Mouse (Mus musculus): Measurements from ENCODE around the gene Xrra1. TPM values are rescaled to one million over a fixed set of nuclear protein-coding genes. Genes with fewer than 3 reads are reported as not detected.

The Xrra1 gene
- total and polyA plus RNA-seq, 3 experiments, result 0.58 to 1.2 TPM; not detected in 1

- H3K79me2 ChIP-seq (ENCODE audit: control insufficient read depth, insufficient read depth, low read length, poor library complexity), result no peaks in the 10 kb centered on the region
- H3K4me3 ChIP-seq (ENCODE audit: control insufficient read depth in 1 of 2, insufficient read depth in 1 of 2, low read depth in 2 of 2, low read length in 2 of 2), result peak overlapping the region; percentile 23 to 32
- peaks cover 0 to 39% of the 10 kb centered on the region in 2 experiments; a peak in 2 of 4 replicates for H3K36me3 ChIP-seq (ENCODE audit: control insufficient read depth in 1 of 2, insufficient read depth in 2 of 2, low read length in 2 of 2)
- no peaks in the 10 kb centered on the region for H3K9me3 ChIP-seq (replicated peaks; ENCODE audit: insufficient read depth, low read length)
- H3K27me3 ChIP-seq (ENCODE audit: control insufficient read depth in 1 of 2, insufficient read depth in 2 of 2, low read length in 2 of 2), result no peaks in the 10 kb centered on the region
- TF ChIP-seq JUND (IDR thresholded peaks at IDR 0.05; ENCODE audit: low read depth, low read length), result no peak
- peak; percentile 65; the same call in 1 of the 2 replicates for TF ChIP-seq RCOR1 (IDR thresholded peaks at IDR 0.05; ENCODE audit: low read depth, low read length)
- TF ChIP-seq UBTF (IDR thresholded peaks at IDR 0.05; ENCODE audit: borderline replicate concordance, insufficient read depth, low read depth, low read length), result no peak
- TF ChIP-seq EP300 (IDR thresholded peaks at IDR 0.05; ENCODE audit: low read depth in 1 of 2, low read length in 2 of 2), result peak; percentile 56 to 73; a peak in 3 of 4 replicates
- TF ChIP-seq CTCF (IDR thresholded peaks at IDR 0.05 in 2 of 3, conservative IDR thresholded peaks at IDR 0.05 in 1 of 3; ENCODE audit: control insufficient read depth in 1 of 3, insufficient read depth in 1 of 3, low read depth in 2 of 3, low read length in 3 of 3, poor library complexity in 1 of 3, severe bottlenecking in 1 of 3), result no peak
- TF ChIP-seq GATA1 (IDR thresholded peaks at IDR 0.05; ENCODE audit: low read depth, low read length), result 0 out of 2 replicates have a peak, but pooled peaks have one; percentile 35
- TF ChIP-seq BHLHE40 (IDR thresholded peaks at IDR 0.05; ENCODE audit: borderline replicate concordance, low read depth, low read length), result no peak
- peak; percentile 78 for TF ChIP-seq TCF12 (IDR thresholded peaks at IDR 0.05; ENCODE audit: low read depth, low read length)
- no peak for TF ChIP-seq MEF2A (IDR thresholded peaks at IDR 0.05; ENCODE audit: extremely low read depth, insufficient replicate concordance, low read depth, low read length, poor library complexity, severe bottlenecking)
- TF ChIP-seq MAX (IDR thresholded peaks at IDR 0.05; ENCODE audit: low read length), result no peak
- no peak for TF ChIP-seq USF1 (IDR thresholded peaks at IDR 0.05; ENCODE audit: low read depth, low read length)
- no peak for TF ChIP-seq MYB (IDR thresholded peaks at IDR 0.05; ENCODE audit: low read depth, low read length)
- TF ChIP-seq MAZ (IDR thresholded peaks at IDR 0.05; ENCODE audit: low read depth, low read length), result 0 out of 2 replicates have a peak, but pooled peaks have one; percentile 32
- 0 out of 2 replicates have a peak, but pooled peaks have one; percentile 20 for TF ChIP-seq HCFC1 (IDR thresholded peaks at IDR 0.05; ENCODE audit: low read depth, low read length)
- TF ChIP-seq ETS1 (IDR thresholded peaks at IDR 0.05; ENCODE audit: low read depth, low read length), result peak; percentile 63; the same call in 1 of the 2 replicates
- no peak for TF ChIP-seq USF2 (IDR thresholded peaks at IDR 0.05; ENCODE audit: borderline replicate concordance in 1 of 2, insufficient read depth in 1 of 2, low read depth in 1 of 2, low read length in 2 of 2)
- peak overlapping the region; percentile 55 for H3K9ac ChIP-seq (ENCODE audit: control insufficient read depth, low read depth, low read length, poor library complexity, severe bottlenecking)
- H3K4me1 ChIP-seq (ENCODE audit: control insufficient read depth in 1 of 2, insufficient read depth in 2 of 2, low read length in 2 of 2), result peaks cover 30 to 43% of the 10 kb centered on the region in 2 experiments
- peak overlapping the region; percentile 79 for H3K27ac ChIP-seq (ENCODE audit: control insufficient read depth, low read depth, low read length)
- peak; percentile 78 for DNase-seq (ENCODE audit: low read depth, low spot score)
These were observed 36.5 kb upstream of the Xrra1 start for GRCm38 (mm10) chr7:99822426-99822825.

GRCm38 (mm10) chr7:99823045-99823663 lies 35.8 kb upstream of the Xrra1 start:
- peak; percentile 49 for DNase-seq (ENCODE audit: low read depth, low spot score)
- TF ChIP-seq MEF2A (IDR thresholded peaks at IDR 0.05; ENCODE audit: extremely low read depth, insufficient replicate concordance, low read depth, low read length, poor library complexity, severe bottlenecking) (no peak), EP300 (IDR thresholded peaks at IDR 0.05; ENCODE audit: low read depth in 1 of 2, low read length in 2 of 2) (0 out of 4 replicates have a peak, but pooled peaks have one; percentile 12 to 25), SIN3A (IDR thresholded peaks at IDR 0.05; ENCODE audit: low read length) (no peak), HCFC1 (IDR thresholded peaks at IDR 0.05; ENCODE audit: low read depth, low read length) (no peak), ZNF384 (IDR thresholded peaks at IDR 0.05; ENCODE audit: low read depth, low read length) (no peak), TBP (IDR thresholded peaks at IDR 0.05; ENCODE audit: low read depth, low read length) (peak; percentile 91)
- Histone ChIP-seq H3K9ac (ENCODE audit: control insufficient read depth, low read depth, low read length, poor library complexity, severe bottlenecking) (peak overlapping the region; percentile 34), H3K27me3 (ENCODE audit: control insufficient read depth in 1 of 2, insufficient read depth in 2 of 2, low read length in 2 of 2) (no peaks in the 10 kb centered on the region), H3K4me1 (ENCODE audit: control insufficient read depth in 1 of 2, insufficient read depth in 2 of 2, low read length in 2 of 2) (peaks cover 31 to 43% of the 10 kb centered on the region in 2 experiments), H3K4me3 (ENCODE audit: control insufficient read depth in 1 of 2, insufficient read depth in 1 of 2, low read depth in 2 of 2, low read length in 2 of 2) (peak overlapping the region; percentile 3 to 4; a peak in 1 of 4 replicates), H3K27ac (ENCODE audit: control insufficient read depth, low read depth, low read length) (peak overlapping the region; percentile 79), H3K9me3 (replicated peaks; ENCODE audit: insufficient read depth, low read length) (no peaks in the 10 kb centered on the region), H3K36me3 (ENCODE audit: control insufficient read depth in 1 of 2, insufficient read depth in 2 of 2, low read length in 2 of 2) (peaks cover 0 to 40% of the 10 kb centered on the region in 2 experiments; a peak in 2 of 4 replicates), H3K79me2 (ENCODE audit: control insufficient read depth, insufficient read depth, low read length, poor library complexity) (no peaks in the 10 kb centered on the region; the same call in 1 of the 2 replicates)

Data from MEL (cell line).